Mouse (Mus musculus): ENCODE results near the gene Fjx1. TPM values are rescaled to one million over a fixed set of nuclear protein-coding genes. Genes with fewer than 3 reads are reported as not detected.

Fjx1 gene
- total and polyA plus RNA-seq, 3 experiments, result 0.17 to 0.55 (median 0.43) TPM

GRCm38 (mm10) chr2:102416149-102416743 is 36.1 kb downstream of the Fjx1 start:
- dilution Hi-C loops (cut with MboI; ENCODE audit: extremely low pct_ligation_motif_present, extremely low pct_unique_long_range_greater_than_20kb, low sequenced_read_pairs) (no loop called here), in situ Hi-C loops (cut with MboI; ENCODE audit: low pct_ligation_motif_present, low pct_unique_long_range_greater_than_20kb, low sequenced_read_pairs) (no loop called here)
- Histone ChIP-seq H3K9me3 (replicated peaks; ENCODE audit: low read length) (no peaks in the 10 kb centered on the region), H3K79me2 (replicated peaks; ENCODE audit: control insufficient read depth, extremely low read depth, insufficient read depth, poor library complexity, severe bottlenecking) (no peaks in the 10 kb centered on the region), H3K9ac (ENCODE audit: insufficient read depth, low read depth) (no peak overlapping the region), H3K36me3 (replicated peaks in 1 of 2; ENCODE audit: control insufficient read depth in 1 of 2, insufficient read depth in 1 of 2, low read length in 1 of 2) (no peaks in the 10 kb centered on the region), H3K27me3 (replicated peaks) (no peaks in the 10 kb centered on the region), H3K4me3 (replicated peaks in 1 of 3; ENCODE audit: low read depth in 2 of 3, low read length in 2 of 3, poor library complexity in 1 of 3) (no peak overlapping the region), H3K27ac (ENCODE audit: insufficient read depth, low read depth) (no peak overlapping the region), H3K4me1 (ENCODE audit: control insufficient read depth in 1 of 2, insufficient read depth in 2 of 2) (no peaks in the 10 kb centered on the region), H3K4me2 (ENCODE audit: insufficient read depth, low read depth, poor library complexity, severe bottlenecking) (no peak overlapping the region)
- DNase-seq (ENCODE audit: extremely low read depth), result no peak
- TF ChIP-seq E2F4 (IDR thresholded peaks at IDR 0.05; ENCODE audit: insufficient replicate concordance, low read depth, low read length) (no peak), RAD21 (IDR thresholded peaks at IDR 0.05; ENCODE audit: low read depth, low read length) (no peak), TCF12 (IDR thresholded peaks at IDR 0.05; ENCODE audit: low read depth, low read length) (no peak), POLR2AphosphoS2 (IDR thresholded peaks at IDR 0.05; ENCODE audit: low read depth, low read length) (no peak), HCFC1 (IDR thresholded peaks at IDR 0.05; ENCODE audit: low read depth, low read length) (no peak), MEF2A (IDR thresholded peaks at IDR 0.05; ENCODE audit: borderline replicate concordance, low read depth, low read length) (no peak), MAZ (IDR thresholded peaks at IDR 0.05; ENCODE audit: low read depth, low read length) (no peak), MAFK (IDR thresholded peaks at IDR 0.05; ENCODE audit: insufficient replicate concordance, low read length) (no peak), IRF4 (IDR thresholded peaks at IDR 0.05; ENCODE audit: low read depth, low read length) (no peak), ZNF384 (IDR thresholded peaks at IDR 0.05; ENCODE audit: low read depth, low read length) (no peak), JUN (IDR thresholded peaks at IDR 0.05; ENCODE audit: insufficient read depth, low read depth, low read length) (no peak), ZC3H11A (IDR thresholded peaks at IDR 0.05; ENCODE audit: low read depth, low read length) (no peak), CHD1 (IDR thresholded peaks at IDR 0.05; ENCODE audit: low read depth, low read length) (no peak), ELF1 (IDR thresholded peaks at IDR 0.05; ENCODE audit: low read depth, low read length) (no peak), ZKSCAN1 (IDR thresholded peaks at IDR 0.05; ENCODE audit: borderline replicate concordance, low read depth, low read length) (no peak), NRF1 (IDR thresholded peaks at IDR 0.05; ENCODE audit: low read depth, low read length) (no peak), USF1 (IDR thresholded peaks at IDR 0.05; ENCODE audit: low read depth, low read length) (no peak)

GRCm38 (mm10) chr2:102412738-102413137 is 39.6 kb downstream of the Fjx1 start:
- dilution Hi-C loops (cut with MboI; ENCODE audit: extremely low pct_ligation_motif_present, extremely low pct_unique_long_range_greater_than_20kb, low sequenced_read_pairs), result no loop called here

More at GRCm38 (mm10) chr2:102412738-102413137, 39.6 kb downstream of the Fjx1 start:
- Histone ChIP-seq H3K4me1 (ENCODE audit: control insufficient read depth in 1 of 2, insufficient read depth in 2 of 2) (no peaks in the 10 kb centered on the region), H3K79me2 (replicated peaks; ENCODE audit: control insufficient read depth, extremely low read depth, insufficient read depth, poor library complexity, severe bottlenecking) (no peaks in the 10 kb centered on the region), H3K36me3 (replicated peaks in 1 of 2; ENCODE audit: control insufficient read depth in 1 of 2, insufficient read depth in 1 of 2, low read length in 1 of 2) (no peaks in the 10 kb centered on the region), H3K27me3 (replicated peaks) (no peaks in the 10 kb centered on the region), H3K27ac (ENCODE audit: insufficient read depth, low read depth) (no peak overlapping the region), H3K4me3 (replicated peaks in 1 of 3; ENCODE audit: low read depth in 2 of 3, low read length in 2 of 3, poor library complexity in 1 of 3) (no peak overlapping the region), H3K9me3 (replicated peaks; ENCODE audit: low read length) (no peaks in the 10 kb centered on the region), H3K4me2 (ENCODE audit: insufficient read depth, low read depth, poor library complexity, severe bottlenecking) (no peak overlapping the region), H3K9ac (ENCODE audit: insufficient read depth, low read depth) (no peak overlapping the region)
- TF ChIP-seq CHD1 (IDR thresholded peaks at IDR 0.05; ENCODE audit: low read depth, low read length), result no peak
- no peak for TF ChIP-seq IRF4 (IDR thresholded peaks at IDR 0.05; ENCODE audit: low read depth, low read length)
- no peak for TF ChIP-seq CHD2 (IDR thresholded peaks at IDR 0.05; ENCODE audit: low read length)
- TF ChIP-seq MAFK (IDR thresholded peaks at IDR 0.05; ENCODE audit: insufficient replicate concordance, low read length), result no peak
- TF ChIP-seq MAZ (IDR thresholded peaks at IDR 0.05; ENCODE audit: low read depth, low read length), result no peak
- TF ChIP-seq USF1 (IDR thresholded peaks at IDR 0.05; ENCODE audit: low read depth, low read length), result no peak
- TF ChIP-seq SMC3 (IDR thresholded peaks at IDR 0.05; ENCODE audit: low read depth, low read length), result no peak
- TF ChIP-seq ETS1 (conservative IDR thresholded peaks at IDR 0.05; ENCODE audit: low read depth, low read length), result no peak
- TF ChIP-seq NELFE (IDR thresholded peaks at IDR 0.05; ENCODE audit: low read depth, low read length), result no peak
- TF ChIP-seq PAX5 (IDR thresholded peaks at IDR 0.05; ENCODE audit: low read length), result no peak
- no peak for TF ChIP-seq POLR2AphosphoS2 (IDR thresholded peaks at IDR 0.05; ENCODE audit: low read depth, low read length)
- no peak for TF ChIP-seq ZMIZ1 (IDR thresholded peaks at IDR 0.05; ENCODE audit: low read depth, low read length)
- no peak for TF ChIP-seq ELF1 (IDR thresholded peaks at IDR 0.05; ENCODE audit: low read depth, low read length)
- no peak for TF ChIP-seq MEF2A (IDR thresholded peaks at IDR 0.05; ENCODE audit: borderline replicate concordance, low read depth, low read length)
- no peak for TF ChIP-seq MYC (IDR thresholded peaks at IDR 0.05; ENCODE audit: low read depth, low read length)
- no peak for TF ChIP-seq ZC3H11A (IDR thresholded peaks at IDR 0.05; ENCODE audit: low read depth, low read length)
- DNase-seq (ENCODE audit: extremely low read depth), result no peak
- in situ Hi-C loops (cut with MboI; ENCODE audit: low pct_ligation_motif_present, low pct_unique_long_range_greater_than_20kb, low sequenced_read_pairs), result no loop called here

Measured in CH12.LX (cell line).